Mouse (Mus musculus): ENCODE results near the gene Mapkapk2.

DNA sequence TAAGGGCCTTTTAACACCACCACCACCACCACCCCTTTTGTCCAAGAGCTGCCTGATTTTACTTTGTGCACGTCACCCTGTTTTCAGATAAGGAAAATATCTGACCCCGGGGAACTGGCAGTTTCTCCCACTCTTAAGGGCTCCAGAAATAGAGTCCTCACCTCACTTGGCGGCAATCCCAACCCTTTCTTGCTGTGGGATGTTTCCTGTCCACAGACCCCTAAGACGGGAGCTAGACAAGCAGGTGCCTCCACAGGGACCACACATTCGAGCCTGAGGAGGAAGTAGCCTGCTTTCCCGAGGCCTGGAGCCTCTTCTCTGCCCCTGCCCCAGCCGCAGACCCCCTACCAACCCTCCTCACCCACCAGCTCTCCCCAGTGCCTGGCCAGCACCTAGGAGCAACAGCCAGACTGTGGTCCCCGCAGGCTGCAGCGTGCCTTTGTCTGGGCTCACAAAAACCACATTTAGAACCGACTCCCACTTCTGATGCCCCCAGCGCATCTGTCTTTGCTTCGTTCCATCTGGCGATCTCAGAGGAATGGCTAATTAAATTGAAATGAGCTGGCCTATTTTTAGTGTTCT, 18.9 kb upstream of the Mapkapk2 start:
- TF ChIP-seq CTCF (IDR thresholded peaks at IDR 0.05): no peak
- TF ChIP-seq POLR2A (IDR thresholded peaks at IDR 0.05; ENCODE audit: insufficient read depth, low read depth, low read length): no peak
